Mouse (Mus musculus) bone marrow, adult 2 months (tissue): Measurements from ENCODE around the gene Npsr1.

ENCODE experiments used
- CTCF ChIP-seq: fragments of 200-500 bp; IDR thresholded peaks from 2 replicates; pipeline ENCODE4 v1.5.1; 2011; ENCODE audit warnings: low read length, control low read depth; ENCODE audit not compliant: control insufficient read depth, insufficient read depth
- POLR2A ChIP-seq: fragments of 200-500 bp; IDR thresholded peaks from 2 replicates; pipeline ENCODE4 v1.6.1; 2011; ENCODE audit warnings: low read depth, mild to moderate bottlenecking, control low read depth, low read length, borderline replicate concordance; ENCODE audit not compliant: control insufficient read depth

DNA sequence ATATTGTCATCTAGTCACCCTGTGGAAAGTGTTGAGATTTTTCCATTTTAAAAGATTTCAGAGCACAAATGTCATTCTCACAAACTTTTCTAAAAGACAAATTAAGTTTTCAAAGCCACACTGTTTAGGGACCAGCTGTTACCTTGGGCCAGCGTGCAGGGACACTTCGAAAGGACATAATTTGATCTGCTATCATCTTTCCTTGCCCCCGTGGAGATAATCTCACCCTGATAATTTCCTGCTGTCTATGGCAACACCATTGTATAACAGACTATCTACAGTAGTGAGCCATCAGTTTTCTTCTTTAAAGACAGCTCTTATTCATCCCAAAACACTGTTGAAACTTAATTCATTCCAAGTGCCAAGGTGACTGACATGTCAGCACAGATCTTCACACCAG lies 209.6 kb downstream of the Npsr1 start:
- no peak for TF ChIP-seq POLR2A
- TF ChIP-seq CTCF: no peak
